Mouse (Mus musculus) heart, adult 8-10 months (tissue): Measurements from ENCODE around the gene Map1lc3b. TPM values are rescaled to one million over a fixed set of nuclear protein-coding genes. Genes with fewer than 3 reads are reported as not detected.
"Not testable (repeated sequence)": the region's sequence is repeated elsewhere in the genome, so short reads cannot be mapped to it uniquely, and the experiment has no call there.

ENCODE experiments used
- DNase-seq: peaks from one replicate; pipeline ENCODE4 v3.0.0; 2022; ENCODE audit warnings: low spot score
- total RNA-seq, 4 experiments: library from RNA; stranded (reverse); gene quantifications; 2 replicates each; pipeline ENCODE4 v1.2.4; 2022

The Map1lc3b gene
- total RNA-seq, 4 experiments from 2014 or later = 264 to 289 (median 284) TPM

DNA sequence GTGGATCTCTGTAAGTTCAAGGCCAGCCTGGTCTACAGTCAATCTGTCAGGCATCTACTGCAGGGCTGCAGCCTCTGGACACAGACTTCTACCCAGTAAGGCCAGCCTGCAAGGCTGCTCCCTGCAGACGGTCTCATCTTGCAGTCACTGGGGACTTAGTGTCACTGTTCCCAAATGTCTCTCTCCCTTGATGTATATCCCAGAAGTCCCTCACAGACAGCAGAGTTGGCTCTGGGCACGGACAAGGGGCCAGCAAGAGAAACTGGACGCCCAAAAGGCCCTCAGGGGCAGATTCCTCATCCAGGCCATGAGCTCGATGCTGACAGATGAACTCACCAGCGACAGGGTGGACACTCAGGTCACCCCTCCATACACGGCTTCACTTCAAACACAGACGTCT lies 18.0 kb upstream of the Map1lc3b start:
- no peak for DNase-seq

DNA sequence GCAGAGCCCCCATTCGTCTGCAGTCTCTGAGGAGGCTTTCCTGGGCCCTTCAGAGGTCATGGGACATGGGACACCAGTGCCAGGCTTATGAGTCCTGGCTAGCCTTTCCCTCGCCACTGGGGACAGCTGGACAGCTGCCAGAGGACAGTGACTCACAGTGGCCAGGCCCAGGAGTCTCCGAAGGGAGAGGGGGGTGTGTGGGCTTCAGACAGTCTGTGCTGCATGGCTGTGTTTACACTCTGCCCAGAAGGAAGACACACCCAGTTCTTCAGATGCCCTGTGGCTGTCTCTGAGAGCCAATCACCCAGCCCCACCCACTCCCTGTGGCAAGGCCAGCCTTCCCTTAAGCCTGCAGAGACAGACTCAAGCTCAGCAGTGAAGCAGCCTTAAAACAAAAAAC lies 16.9 kb upstream of the Map1lc3b start:
- DNase-seq = peak; percentile 65

DNA sequence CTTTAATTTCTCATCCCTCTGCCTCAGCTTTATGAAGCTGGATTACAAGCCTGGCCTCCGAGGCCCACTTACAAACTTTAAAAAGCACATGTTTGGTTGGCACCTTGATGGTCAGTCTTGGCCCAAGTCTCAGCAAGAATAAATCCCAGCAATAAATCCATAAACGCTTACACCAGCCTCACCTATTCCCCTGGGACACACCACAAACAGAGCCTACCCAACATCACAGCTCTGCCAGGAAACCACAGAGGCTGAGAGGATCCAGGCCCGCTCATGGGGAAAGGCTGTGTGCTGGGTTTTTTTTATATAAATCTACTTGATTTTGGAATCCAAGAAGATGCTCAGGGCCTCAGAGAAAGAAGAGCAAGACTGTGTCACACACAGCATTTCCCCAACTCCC lies 14.5 kb upstream of the Map1lc3b start:
- DNase-seq = no peak

DNA sequence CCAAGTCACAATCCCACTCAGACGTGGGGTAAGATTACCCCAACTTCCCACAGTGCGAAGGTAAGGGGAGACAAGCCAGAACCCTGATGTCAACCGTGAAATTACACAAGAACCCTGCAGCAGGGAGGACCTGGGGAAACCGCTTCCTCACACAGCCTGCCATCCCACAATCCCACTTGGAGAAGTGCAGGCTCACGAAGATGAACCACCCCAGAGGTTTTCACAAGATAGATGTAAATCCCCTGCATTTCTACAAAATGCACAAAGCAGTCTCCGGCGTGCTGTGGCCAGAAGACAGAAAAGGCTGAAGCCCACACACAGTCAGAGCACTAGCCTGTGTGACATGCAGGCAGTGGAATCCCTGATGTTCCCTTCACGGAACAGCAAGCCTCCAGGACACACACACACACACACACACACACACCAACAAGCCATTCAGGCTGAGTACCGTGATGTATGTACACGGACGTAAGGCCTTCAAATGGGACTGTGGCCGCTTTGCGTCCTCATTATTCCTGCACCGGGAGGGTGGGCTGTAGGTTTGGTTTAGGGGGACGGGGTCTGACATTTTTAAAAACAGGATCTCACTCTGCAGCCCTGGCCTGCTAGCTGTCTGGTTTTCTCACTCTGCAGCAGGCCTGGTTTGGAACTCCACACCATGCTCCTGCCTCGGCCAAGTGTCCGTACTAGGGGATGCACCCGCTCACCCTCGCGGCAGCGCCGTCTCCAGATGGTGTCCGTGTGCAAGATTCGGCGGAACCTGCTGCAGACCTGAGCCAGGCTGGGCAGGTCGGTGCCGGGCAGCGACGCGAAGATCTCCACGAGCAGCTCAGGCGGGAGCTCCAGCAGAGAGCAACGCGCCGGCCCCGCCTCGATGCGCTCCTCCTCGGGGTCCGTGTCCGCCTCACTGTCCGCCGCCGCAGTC lies 12.1 kb upstream of the Map1lc3b start:
- no peak for DNase-seq

DNA sequence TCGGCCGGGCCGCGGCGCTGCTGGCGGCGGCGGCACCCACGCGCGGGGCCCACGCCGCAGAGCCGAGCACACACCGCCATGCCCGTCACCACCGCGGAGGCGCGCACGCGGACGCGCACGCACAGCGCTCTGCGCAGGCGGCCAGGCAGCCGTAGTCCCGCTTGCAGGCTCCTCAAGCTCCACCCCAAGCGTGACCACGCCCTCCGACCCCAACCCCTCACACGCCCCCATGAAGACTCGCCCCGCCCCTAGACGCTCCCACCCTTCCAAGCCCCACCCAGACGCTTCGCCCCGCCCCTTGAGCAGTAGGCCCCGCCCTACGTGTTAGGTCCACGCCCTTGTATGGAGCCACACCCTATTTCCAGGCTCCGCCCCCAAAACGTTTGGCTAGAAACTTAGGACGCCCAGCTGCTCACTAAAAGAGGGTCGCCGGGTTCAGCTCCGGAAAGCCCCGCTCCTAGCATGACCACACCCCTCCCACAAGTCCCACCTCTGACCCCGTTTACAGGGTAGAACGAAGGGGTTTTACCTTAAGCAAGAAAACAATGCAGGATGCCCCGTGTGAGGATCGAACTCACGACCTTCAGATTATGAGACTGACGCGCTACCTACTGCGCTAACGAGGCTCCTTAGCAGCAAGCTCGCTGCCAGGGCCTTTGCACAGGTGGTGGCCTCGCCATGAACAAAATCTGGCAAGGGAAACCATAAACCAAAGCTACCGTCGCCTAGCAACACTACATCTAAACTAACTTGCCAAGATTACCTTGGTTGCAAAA lies 11.3 kb upstream of the Map1lc3b start, which contains the start of gene Fbxo31:
Gene Fbxo31, minus strand, starts transcription at position 131 of the 776 bp plus-strand sequence.
- DNase-seq = peak; percentile 90

DNA sequence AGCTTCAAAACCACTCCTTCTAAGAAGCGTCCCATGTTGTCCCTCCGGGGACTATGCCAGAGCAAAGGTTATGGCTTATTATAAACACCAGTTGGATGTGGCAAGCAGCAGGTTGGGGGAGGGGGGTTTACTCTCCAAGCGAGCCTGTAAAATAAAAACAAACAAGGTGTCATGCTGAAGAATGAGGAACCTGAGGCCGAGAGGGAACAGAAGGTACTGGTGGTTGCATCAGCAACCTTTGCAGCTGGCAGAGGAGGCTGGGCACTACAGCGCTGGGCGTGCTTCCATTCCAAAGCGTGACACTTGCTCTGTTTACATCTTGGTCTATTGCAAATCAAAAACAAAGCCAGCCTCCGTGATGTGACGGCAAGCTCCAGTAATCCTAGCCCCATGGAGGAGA lies 9.7 kb upstream of the Map1lc3b start:
- no peak for DNase-seq

DNA sequence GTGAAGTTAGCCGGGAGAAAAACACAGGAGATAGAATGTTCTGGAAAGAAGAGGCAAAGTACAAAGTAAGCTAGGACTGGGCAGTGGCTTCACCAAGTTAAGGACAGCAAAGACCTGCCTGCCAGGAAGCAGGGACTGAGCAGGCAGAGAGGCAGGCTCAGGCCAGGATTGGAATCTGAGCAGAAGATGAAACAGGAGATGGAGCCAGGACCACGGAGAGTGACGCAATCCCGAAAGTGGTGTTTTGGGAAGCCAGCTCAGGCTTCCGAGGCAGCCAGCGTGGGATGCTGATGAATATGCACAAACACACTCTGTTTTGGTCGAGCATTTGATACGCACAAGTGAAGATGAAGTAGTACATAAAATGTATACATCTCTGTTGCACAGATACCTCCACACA lies 6.5 kb upstream of the Map1lc3b start:
- peak; percentile 20 for DNase-seq

DNA sequence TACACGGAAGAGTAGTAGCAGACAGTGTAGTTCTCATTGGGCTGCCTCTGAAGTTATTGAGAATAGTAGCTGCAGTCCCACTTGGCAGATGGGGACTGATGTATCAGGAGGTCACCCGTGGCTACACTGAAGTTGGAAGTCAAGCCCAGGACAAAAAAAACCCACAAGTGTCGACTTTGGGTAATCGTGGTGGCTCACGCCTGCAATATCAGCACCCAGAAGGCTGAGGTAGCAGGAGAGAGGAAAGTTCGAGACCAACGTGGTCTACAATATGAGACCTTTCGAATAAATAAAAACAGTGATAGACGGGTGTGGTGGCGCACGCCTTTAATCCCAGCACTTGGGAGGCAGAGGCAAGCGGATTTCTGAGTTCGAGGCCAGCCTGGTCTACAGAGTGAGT lies 5.4 kb upstream of the Map1lc3b start:
- DNase-seq = no peak

DNA sequence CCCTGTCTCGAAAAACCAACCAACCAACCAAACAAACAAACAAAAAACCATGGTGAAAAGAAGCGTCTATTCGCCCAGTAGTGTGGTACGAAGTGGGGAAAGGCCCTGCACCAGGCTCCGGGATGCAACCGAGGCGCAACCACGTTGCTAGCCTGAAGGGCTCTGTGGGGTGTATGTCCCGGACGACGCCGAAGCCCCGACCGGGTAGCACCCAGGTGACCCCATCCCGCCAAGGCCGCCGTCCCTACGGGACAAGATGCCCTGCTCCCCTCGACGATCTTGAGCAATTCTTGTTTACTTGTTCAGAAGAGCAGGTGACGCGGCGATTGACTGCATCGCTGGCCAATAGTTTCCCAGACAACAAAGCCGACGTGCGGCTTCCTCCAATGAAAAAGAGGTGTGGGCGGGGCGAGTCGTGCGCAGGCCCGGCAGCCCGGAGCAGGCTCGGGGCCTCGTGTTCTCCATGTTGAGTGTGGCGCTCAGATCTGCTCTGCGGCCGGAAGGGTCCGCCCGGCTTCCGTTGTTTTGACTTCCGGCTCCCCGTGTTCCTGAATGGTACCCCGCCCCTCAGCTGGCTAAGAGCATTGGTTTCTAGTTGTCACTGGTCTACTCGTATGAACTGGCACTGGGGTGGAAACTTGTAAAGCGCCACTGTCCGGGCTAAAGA lies 4.9 kb upstream of the Map1lc3b start:
- DNase-seq = peak; percentile 100

DNA sequence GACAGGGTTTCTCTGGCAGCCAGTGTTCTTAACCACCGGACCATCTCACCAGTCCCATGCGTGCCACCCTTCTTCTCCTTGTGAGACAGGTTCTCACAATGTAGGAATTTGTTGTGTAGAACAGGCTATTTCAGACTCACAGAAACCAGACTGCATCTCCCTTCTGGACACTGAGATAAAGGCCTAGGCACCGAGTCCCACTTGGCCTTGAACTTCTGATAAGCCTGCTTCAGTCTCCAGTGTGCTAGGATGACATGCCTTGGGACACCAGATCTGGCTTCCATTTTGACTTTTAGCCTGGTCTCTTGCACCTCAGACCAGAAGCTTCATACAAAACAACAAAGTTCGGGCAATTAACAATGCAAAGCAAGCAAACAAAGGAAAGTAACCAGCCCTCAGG lies 1.4 kb upstream of the Map1lc3b start:
- no peak for DNase-seq

DNA sequence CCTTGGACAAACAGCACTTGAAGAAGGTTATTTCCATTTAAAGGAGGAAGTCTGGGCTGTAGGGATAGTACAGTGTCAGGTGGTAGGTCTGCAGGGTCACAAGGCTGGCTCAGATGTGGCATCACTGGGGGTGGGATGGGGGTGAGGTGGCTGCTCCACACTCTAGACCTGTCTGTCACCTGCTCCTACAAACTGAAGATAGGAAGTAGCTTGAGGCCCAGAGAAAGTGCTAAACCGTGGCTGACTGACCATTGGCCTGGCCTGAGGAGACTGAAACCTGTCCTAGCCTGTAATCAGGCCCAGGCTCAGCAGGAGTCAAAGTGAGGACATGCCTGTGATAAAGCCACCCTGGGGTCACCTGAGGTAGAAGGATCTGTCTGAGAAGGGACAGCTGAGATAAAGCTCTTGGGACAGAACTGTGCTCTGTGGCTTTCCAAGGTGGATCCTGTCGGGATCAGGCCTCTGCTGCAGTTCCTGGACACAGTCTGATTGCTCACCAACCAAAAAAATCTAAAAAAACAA lies 895 bp upstream of the Map1lc3b start:
- no peak for DNase-seq

DNA sequence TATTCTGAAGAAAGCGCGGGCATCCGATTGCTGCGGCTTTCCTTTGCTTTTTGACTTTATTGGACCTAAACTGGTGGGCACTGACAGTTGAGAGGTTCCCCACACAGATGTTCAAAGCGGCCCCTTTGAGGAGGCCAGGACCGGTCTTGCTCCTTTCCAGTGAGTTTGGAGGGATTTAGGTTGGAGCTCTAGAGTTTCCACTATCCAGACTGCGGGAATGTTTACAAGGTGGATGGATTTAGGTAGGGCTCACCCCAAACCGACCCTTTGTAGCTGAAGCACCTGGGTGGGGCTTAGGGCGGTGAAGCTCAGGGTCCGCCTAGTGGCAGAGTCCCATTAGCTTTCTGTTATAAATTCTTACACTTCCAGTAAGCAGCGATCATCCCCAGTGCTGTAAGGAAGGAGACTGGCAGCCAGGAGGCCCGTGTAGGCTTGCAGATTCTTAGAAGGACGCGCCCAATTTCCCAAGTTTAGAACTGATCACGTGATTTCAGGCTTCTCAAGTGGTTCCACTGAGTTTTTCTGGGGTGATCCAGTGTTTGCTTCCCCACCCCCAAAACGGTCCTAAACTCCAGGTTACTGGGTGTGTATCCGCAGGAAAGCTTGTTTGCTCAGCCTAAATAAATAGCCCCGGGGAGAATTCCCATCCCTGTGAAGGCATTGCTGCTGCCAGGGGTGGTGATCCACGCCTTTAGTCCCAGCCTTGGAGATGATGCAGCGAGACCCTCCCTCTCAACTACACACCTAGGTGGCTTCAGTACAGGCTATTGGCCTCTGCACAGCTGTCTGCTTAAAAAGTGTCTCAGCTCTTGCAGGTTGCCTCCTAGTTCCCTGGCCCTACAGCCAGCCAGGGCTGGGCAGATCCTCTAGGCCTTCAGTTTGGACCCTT lies 1.3 kb downstream of the Map1lc3b start:
- peak; percentile 40 for DNase-seq

DNA sequence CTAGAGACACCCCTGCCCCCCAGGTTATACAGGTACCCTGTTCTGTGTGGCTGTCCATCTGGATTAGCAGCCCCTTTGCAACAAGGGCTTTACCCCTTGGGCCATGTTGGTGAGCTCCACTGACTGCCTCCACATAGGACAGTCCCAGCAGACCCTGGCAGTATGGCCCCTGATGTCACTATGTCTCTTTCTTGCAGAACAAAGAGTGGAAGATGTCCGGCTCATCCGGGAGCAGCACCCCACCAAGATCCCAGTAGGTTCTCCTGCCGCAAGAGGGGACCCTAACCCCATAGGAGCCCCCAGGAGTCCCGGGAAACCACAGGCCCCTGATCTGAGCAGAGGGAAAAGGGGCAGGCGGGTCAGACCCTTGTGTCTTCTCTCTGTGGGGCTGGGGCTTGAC lies 3.1 kb downstream of the Map1lc3b start:
- no peak for DNase-seq

DNA sequence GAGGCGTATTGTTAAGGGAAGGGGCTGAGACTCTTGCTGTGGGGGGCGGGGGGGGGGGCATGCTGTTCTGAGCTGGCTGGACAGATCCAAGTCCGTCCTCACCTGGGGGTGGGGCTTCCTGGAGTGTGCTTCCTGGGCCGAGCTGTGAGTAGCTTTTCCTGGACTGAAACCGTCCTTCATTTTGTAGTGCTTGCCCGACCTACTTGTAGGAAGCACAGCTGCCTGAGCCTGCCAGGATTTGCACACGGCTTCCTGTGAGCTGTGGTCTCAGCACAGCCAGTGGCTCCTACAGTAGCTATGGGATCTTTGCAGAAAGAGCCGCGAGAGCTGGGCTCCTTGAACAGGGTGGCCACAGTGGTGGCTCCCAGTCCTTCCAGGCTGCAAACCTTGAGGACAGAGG lies 3.8 kb downstream of the Map1lc3b start:
- peak; percentile 67 for DNase-seq

DNA sequence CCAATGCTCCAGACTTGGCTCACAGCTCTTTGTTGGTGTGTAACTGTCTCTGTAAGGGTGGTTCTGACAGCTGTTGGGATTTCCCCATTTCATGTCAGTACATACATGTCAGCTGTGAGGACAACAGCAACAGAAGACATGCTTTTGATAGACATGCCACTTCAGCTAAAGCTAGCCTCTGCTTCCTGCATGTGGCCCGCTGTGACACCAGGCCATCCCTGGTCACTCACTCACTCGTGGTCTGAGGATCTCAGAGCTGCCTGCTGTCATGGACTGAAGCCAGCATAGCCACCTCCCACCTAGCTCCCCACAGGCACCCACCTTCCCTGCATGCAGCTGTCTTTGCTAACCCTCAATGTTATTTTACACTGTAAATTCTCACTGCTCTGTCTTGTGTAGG lies 7.3 kb downstream of the Map1lc3b start:
- not testable (repeated sequence) for DNase-seq

DNA sequence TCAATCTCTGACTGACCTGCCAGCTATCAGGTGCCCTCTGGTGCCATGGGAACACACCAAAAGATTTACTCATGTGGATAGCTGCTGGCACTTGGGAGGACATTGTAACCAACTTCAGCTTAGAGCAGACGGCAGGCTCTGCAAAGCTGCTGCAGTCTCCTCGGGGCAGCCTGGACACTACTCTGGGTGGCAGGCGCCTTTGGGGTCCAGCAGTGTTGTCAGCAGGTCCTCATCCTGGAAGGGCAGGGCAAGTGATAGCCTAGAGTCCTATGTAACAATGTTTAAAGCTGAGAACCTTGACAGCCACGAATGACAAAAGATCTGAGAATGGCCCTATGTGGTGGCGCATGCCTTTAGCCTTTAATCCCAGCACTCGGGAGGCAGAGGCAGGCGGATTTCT lies 8.0 kb downstream of the Map1lc3b start:
- no peak for DNase-seq

DNA sequence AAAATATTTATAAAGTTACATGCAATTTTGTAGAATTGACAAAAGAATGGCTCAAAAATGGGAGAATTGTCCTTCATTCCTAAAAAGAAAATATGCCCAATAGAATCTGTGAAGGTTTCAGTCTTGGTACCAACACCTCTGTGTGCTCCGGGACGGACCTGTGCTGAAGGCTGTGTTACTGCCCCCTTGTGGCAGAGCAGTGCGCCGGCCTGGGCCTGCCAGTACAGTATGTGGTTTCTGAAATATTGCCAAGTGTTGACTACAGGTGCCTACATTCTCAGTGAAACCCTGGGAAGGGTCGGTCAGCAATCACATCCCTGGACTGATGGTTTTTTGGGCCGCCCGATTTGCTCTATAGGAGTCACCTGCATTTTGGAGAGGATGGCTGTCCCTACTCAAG lies 8.7 kb downstream of the Map1lc3b start:
- peak; percentile 75 for DNase-seq

DNA sequence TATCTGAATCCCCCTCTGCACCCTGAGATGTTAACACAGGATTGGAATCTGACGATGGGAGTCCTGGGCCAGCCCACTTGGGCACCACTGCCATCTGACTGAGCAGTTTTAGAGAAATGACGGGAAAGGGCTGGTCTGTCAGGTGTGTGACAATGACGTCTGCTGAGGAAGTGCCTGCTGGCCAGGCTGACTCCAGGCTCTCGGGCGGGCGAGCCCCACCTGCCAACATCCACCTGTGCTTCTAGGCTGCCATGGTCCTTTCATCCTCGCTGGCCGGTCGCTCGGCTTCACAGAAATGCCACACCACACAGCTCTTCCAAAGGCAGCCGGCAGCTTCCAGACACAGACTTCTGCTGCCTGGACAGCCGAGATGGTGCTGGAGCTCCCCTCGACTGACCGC lies 9.7 kb downstream of the Map1lc3b start:
- DNase-seq = no peak

DNA sequence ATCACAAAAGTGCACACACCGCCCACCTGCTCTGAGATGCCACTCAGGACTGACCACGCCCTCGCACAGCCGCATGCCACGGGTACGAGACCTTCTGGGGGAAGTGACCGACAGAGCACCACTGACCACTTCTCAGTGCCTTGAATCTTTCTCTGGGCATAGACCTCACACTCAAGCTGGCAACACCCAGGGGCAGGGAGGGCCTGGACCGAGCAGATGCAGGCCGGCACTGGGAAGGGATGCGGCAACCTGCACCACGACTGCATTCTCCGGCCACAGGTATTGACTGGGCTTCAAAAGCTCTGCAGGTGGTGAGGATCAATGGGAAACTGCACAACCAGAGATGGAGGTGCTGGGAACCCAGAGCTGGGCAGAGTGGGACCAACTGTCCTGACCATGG lies 12.2 kb downstream of the Map1lc3b start:
- DNase-seq = no peak

DNA sequence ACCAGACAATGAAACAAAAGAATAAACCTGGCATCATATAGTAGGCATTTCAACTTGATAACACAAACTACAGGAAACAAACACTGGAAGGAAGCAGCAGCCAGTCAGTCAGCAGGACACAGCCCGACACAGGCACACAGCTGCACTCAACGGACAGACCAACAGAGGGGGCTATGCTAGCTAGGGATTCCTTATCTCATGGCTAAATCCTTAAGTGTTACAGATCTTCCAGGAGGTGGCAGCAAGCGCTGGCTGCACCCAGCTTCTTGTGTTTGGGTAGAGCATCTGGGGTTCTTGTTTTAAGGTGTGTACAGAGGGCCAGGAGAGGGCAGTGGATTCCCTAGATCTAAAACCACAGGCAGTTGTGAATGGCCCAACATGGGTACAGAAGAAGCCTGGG lies 12.7 kb downstream of the Map1lc3b start:
- peak; percentile 82 for DNase-seq

DNA sequence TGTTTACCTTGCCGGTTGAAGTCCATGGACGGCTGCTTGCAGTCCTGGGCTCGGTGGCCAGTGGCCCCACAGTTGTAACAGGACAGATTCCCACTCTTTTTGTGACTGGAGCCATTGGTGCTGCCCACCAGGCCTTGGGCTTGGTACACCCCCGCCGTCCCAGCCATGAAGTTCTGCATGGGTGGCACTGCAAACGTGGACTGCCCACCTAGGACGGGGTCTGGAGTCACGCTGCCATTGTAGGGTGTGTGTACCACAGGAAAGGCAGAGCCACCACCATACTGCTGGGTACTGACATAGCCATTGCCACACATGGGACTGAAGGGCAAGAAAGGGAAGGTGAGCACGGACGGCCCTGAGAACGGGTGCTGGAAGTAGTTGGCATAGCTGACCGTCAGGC lies 13.6 kb downstream of the Map1lc3b start:
- no peak for DNase-seq
